Mouse (Mus musculus) hindbrain, postnatal 0 days (tissue): Measurements from ENCODE around the gene Mfng. TPM values are rescaled to one million over a fixed set of nuclear protein-coding genes. Genes with fewer than 3 reads are reported as not detected.

Experiments
- ATAC-seq: fragments of 200-750 bp; cut with Nextera tagmentation; 2 replicates; pipeline ENCODE4 v1.8.0; 2017; ENCODE audit warnings: mild to moderate bottlenecking, moderate TSS enrichment, moderate library complexity
- DNase-seq: peaks from one replicate; pipeline ENCODE4 v3.0.0-alpha.2; 2015; ENCODE audit warnings: low spot score
- H3K27ac ChIP-seq: fragments of 300-500 bp; sonication (generic); 2 replicates; pipeline ENCODE4 v1.5.1; 2014; ENCODE audit warnings: mild to moderate bottlenecking
- H3K27me3 ChIP-seq: fragments of 300-500 bp; sonication (generic); 2 replicates; pipeline ENCODE4 v1.6.1; 2014; ENCODE audit warnings: low read length, mixed read lengths; ENCODE audit not compliant: insufficient read depth
- H3K36me3 ChIP-seq: fragments of 300-500 bp; sonication (generic); 2 replicates; pipeline ENCODE4 v1.6.1; 2014; ENCODE audit warnings: low read length, mixed read lengths; ENCODE audit not compliant: insufficient read depth
- H3K4me1 ChIP-seq: fragments of 300-500 bp; sonication (generic); 2 replicates; pipeline ENCODE4 v1.6.1; 2014; ENCODE audit warnings: antibody characterized with exemption, low read length, mixed read lengths; ENCODE audit not compliant: insufficient read depth
- H3K4me2 ChIP-seq: fragments of 300-500 bp; sonication (generic); 2 replicates; pipeline ENCODE4 v1.6.1; 2014; ENCODE audit warnings: low read depth, mild to moderate bottlenecking, low read length, moderate library complexity, mixed read lengths
- H3K4me3 ChIP-seq: fragments of 300-500 bp; sonication (generic); 2 replicates; pipeline ENCODE4 v1.5.1; 2014; ENCODE audit warnings: low read length
- H3K9ac ChIP-seq: fragments of 300-500 bp; sonication (generic); replicated peaks from 2 replicates; pipeline ENCODE4 v1.6.1; 2014; ENCODE audit warnings: mild to moderate bottlenecking, low read length, moderate library complexity, mixed read lengths
- H3K9me3 ChIP-seq: fragments of 300-500 bp; sonication (generic); 2 replicates; pipeline ENCODE4 v1.6.1; 2016; ENCODE audit warnings: low read length, mixed read lengths
- CTCF ChIP-seq: IDR thresholded peaks from 2 replicates; pipeline ENCODE4 v1.5.1; 2016; ENCODE audit warnings: antibody characterized with exemption, control low read depth, low read depth
- WGBS: fragments of 180-500 bp; shearing (Covaris S2); extraction: QIAGEN DNeasy Blood & Tissue Kit; methylation state at CpG from one replicate; pipeline ENCODE4 v1.1.7; 2014; 5-methylcytosine and 5-hydroxymethylcytosine counted together
- polyA plus RNA-seq: library from polyadenylated mRNA; unstranded; fragments of >200 nt; fragmentation: Nextera tagmentation; extraction: Ambion mirVana; gene quantifications from 2 replicates; pipeline ENCODE4 v1.2.1, GENCODE M21; 2015
- total RNA-seq: library from RNA; depleted of rRNA; stranded (reverse); fragments of >200 nt; gene quantifications from 2 replicates; pipeline ENCODE4 v1.2.3, GENCODE M21; 2014

The Mfng gene
- total and polyA plus RNA-seq, 2 experiments from 2014 or later: 15.2 to 17.9 TPM

DNA sequence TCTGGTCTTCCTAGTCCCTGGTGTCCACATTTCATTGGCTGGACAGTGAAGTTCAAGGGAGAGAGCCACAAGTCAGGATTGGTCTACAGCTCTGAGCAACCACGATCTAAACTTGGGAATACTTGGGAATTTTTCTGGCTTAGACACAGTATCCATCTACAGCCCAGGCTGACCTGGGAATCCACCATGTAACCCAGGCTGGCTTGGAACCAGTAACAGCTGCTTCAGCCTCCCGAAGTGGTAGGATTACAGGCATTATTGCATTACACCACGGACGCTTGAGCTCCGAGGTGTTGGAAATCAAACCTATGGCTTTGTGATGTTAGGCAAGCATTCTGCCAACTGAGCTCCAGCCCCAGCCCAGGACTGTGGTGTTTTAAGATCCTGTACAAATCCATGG is 9.6 kb downstream of the Mfng start:
- no peak for TF ChIP-seq CTCF
- WGBS: 58% methylated on average over 5 of the region's 5 CpGs
- no peak for ATAC-seq

GRCm38 (mm10) chr15:78763210-78763609 is 10.1 kb downstream of the Mfng start:
- Histone ChIP-seq H3K27me3 (no peaks in the 10 kb centered on the region), H3K4me2 (no peak overlapping the region), H3K4me3 (no peak overlapping the region), H3K4me1 (peaks cover 5% of the 10 kb centered on the region; the same call in 1 of the 2 replicates), H3K9ac (no peak overlapping the region), H3K36me3 (no peaks in the 10 kb centered on the region), H3K9me3 (no peaks in the 10 kb centered on the region), H3K27ac (no peak overlapping the region)
- TF ChIP-seq CTCF: no peak
- peak; percentile 66 for DNase-seq
- WGBS: 35% methylated on average over 9 of the region's 10 CpGs
- no peak for ATAC-seq

More for the DNA sequence above, 9.6 kb downstream of the Mfng start:
- Histone ChIP-seq H3K9me3 (no peaks in the 10 kb centered on the region), H3K4me3 (no peak overlapping the region), H3K27ac (no peak overlapping the region), H3K4me2 (no peak overlapping the region), H3K4me1 (peaks cover 5% of the 10 kb centered on the region; the same call in 1 of the 2 replicates), H3K9ac (no peak overlapping the region), H3K27me3 (no peaks in the 10 kb centered on the region), H3K36me3 (no peaks in the 10 kb centered on the region)
- no peak for DNase-seq

GRCm38 (mm10) chr15:78761112-78761511 is 12.2 kb downstream of the Mfng start:
- H3K27me3 ChIP-seq: no peaks in the 10 kb centered on the region
- no peak overlapping the region for H3K9ac ChIP-seq
- no peaks in the 10 kb centered on the region for H3K36me3 ChIP-seq
- H3K4me1 ChIP-seq: peaks cover 5% of the 10 kb centered on the region; the same call in 1 of the 2 replicates
- no peak for TF ChIP-seq CTCF
- no peak overlapping the region for H3K4me3 ChIP-seq
- no peak; the same call in 1 of the 2 replicates for ATAC-seq
- no peak overlapping the region for H3K4me2 ChIP-seq
- no peak for DNase-seq
- H3K27ac ChIP-seq: no peak overlapping the region
- 70% methylated on average over 13 of the region's 13 CpGs for WGBS
- no peaks in the 10 kb centered on the region for H3K9me3 ChIP-seq

- 86% methylated on average over 6 of the region's 6 CpGs for WGBS
- no peak for ATAC-seq
- Histone ChIP-seq H3K4me3 (no peak overlapping the region), H3K36me3 (no peaks in the 10 kb centered on the region), H3K4me2 (no peak overlapping the region), H3K9me3 (no peaks in the 10 kb centered on the region), H3K9ac (no peak overlapping the region), H3K4me1 (0 out of 2 replicates have a peak, but pooled peaks cover 4% of the 10 kb centered on the region), H3K27me3 (no peaks in the 10 kb centered on the region), H3K27ac (no peak overlapping the region)
- no peak for DNase-seq
- no peak for TF ChIP-seq CTCF
Measured at GRCm38 (mm10) chr15:78758132-78758531, 15.1 kb downstream of the Mfng start.

- Histone ChIP-seq H3K9me3 (no peaks in the 10 kb centered on the region), H3K4me1 (peaks cover 4% of the 10 kb centered on the region; the same call in 1 of the 2 replicates), H3K4me2 (no peak overlapping the region), H3K36me3 (no peaks in the 10 kb centered on the region), H3K27ac (no peak overlapping the region), H3K9ac (no peak overlapping the region), H3K4me3 (no peak overlapping the region), H3K27me3 (no peaks in the 10 kb centered on the region)
- no peak for ATAC-seq
- DNase-seq: no peak
- TF ChIP-seq CTCF: no peak
- 79% methylated on average over 12 of the region's 12 CpGs for WGBS
Measured at GRCm38 (mm10) chr15:78755966-78756725, 17.1 kb downstream of the Mfng start.

GRCm38 (mm10) chr15:78755226-78755625 is 18.0 kb downstream of the Mfng start:
- Histone ChIP-seq H3K27me3 (no peaks in the 10 kb centered on the region), H3K4me3 (no peak overlapping the region), H3K27ac (no peak overlapping the region), H3K4me2 (no peak overlapping the region), H3K4me1 (peaks cover 8% of the 10 kb centered on the region; the same call in 1 of the 2 replicates), H3K9me3 (no peaks in the 10 kb centered on the region), H3K36me3 (no peaks in the 10 kb centered on the region), H3K9ac (no peak overlapping the region)
- DNase-seq (no peak), ATAC-seq (no peak)
- no peak for TF ChIP-seq CTCF
- WGBS: 53% methylated on average over 3 of the region's 3 CpGs

GRCm38 (mm10) chr15:78754144-78754543 is 19.1 kb downstream of the Mfng start:
- no peaks in the 10 kb centered on the region for H3K36me3 ChIP-seq
- 73% methylated on average over 5 of the region's 5 CpGs for WGBS
- H3K4me3 ChIP-seq: no peak overlapping the region
- H3K9me3 ChIP-seq: no peaks in the 10 kb centered on the region
- H3K4me2 ChIP-seq: no peak overlapping the region
- TF ChIP-seq CTCF: no peak
- DNase-seq (no peak), ATAC-seq (no peak)
- no peak overlapping the region for H3K9ac ChIP-seq
- H3K27me3 ChIP-seq: no peaks in the 10 kb centered on the region
- no peak overlapping the region for H3K27ac ChIP-seq
- H3K4me1 ChIP-seq: peaks cover 8% of the 10 kb centered on the region; the same call in 1 of the 2 replicates
